Mouse (Mus musculus) spleen, adult 2 months (tissue): Measurements from ENCODE around the gene Ube2l6. TPM values are rescaled to one million over a fixed set of nuclear protein-coding genes. Genes with fewer than 3 reads are reported as not detected.

Experiments
- DNase-seq, 2 experiments: peaks; one replicate each; pipeline versions ENCODE4 v3.0.0 to v3.0.0-alpha.2; 2012 to 2021; ENCODE audit warnings: low spot score in 2 of 2, low read depth in 1 of 2
- H3K27ac ChIP-seq: fragments of 200-500 bp; 2 replicates; pipeline ENCODE4 v1.5.1; 2012; ENCODE audit warnings: low read length, inconsistent platforms; ENCODE audit not compliant: insufficient read depth
- H3K27me3 ChIP-seq: fragments of 200-500 bp; 2 replicates; pipeline ENCODE4 v1.6.1; 2012; ENCODE audit warnings: mild to moderate bottlenecking, moderate library complexity, low read length, inconsistent platforms; ENCODE audit not compliant: control insufficient read depth, insufficient read depth
- H3K36me3 ChIP-seq: fragments of 200-500 bp; 2 replicates; pipeline ENCODE4 v1.6.1; 2012; ENCODE audit warnings: mild to moderate bottlenecking, low read length, inconsistent platforms; ENCODE audit not compliant: control insufficient read depth, insufficient read depth
- H3K4me1 ChIP-seq: fragments of 200-500 bp; 2 replicates; pipeline ENCODE4 v1.6.1; 2011; ENCODE audit warnings: inconsistent platforms; ENCODE audit not compliant: control insufficient read depth, insufficient read depth, insufficient read length
- H3K4me3 ChIP-seq: fragments of 200-500 bp; 2 replicates; pipeline ENCODE4 v1.5.1; 2011; ENCODE audit warnings: mild to moderate bottlenecking, inconsistent platforms; ENCODE audit not compliant: insufficient read depth, insufficient read length; ENCODE audit errors: extremely low read depth
- CTCF ChIP-seq: fragments of 200-500 bp; IDR thresholded peaks from 2 replicates; pipeline ENCODE4 v1.5.1; 2011; ENCODE audit warnings: mild to moderate bottlenecking, inconsistent platforms; ENCODE audit not compliant: insufficient read depth, insufficient read length, insufficient replicate concordance; ENCODE audit errors: extremely low read depth
- POLR2A ChIP-seq: fragments of 200-500 bp; IDR thresholded peaks from 2 replicates; pipeline ENCODE4 v1.6.1; 2011; ENCODE audit warnings: low read depth, low read length, inconsistent platforms
- WGBS: fragments of 180-500 bp; shearing (Covaris S2); methylation state at CpG from one replicate; pipeline ENCODE4 v1.1.7; 2018; 5-methylcytosine and 5-hydroxymethylcytosine counted together
- polyA plus RNA-seq: library from polyadenylated mRNA; depleted of rRNA; stranded (reverse); fragments of >200 nt; gene quantifications from 2 replicates; pipeline ENCODE4 v1.2.3, GENCODE M21; 2012; rRNA removed

Ube2l6 gene
- polyA plus RNA-seq, 1 experiment, result 250 TPM

DNA sequence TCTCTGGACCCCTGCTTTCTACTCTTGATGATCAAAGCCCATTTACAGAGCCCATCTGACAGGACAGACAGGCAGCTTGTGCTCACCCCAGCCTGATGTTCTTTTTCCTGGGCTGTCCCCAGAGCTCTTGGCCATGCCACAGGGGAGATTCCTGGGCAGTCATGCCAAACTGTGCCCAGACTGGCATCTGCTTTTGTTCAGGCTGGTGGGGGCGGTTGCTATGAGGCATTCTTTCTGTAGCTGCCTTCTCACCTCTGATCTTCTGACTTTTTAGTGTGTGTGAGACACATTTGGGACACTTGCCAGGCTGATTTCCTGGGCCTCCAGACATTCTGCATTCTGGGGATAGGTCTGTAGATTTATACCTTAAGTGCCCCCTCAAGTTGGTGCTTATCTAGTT is 59.9 kb downstream of the Ube2l6 start:
- Histone ChIP-seq H3K4me3 (no peak overlapping the region), H3K27me3 (no peaks in the 10 kb centered on the region), H3K27ac (no peak overlapping the region), H3K4me1 (no peaks in the 10 kb centered on the region), H3K36me3 (no peaks in the 10 kb centered on the region)
- TF ChIP-seq POLR2A (no peak), CTCF (no peak)
- WGBS, result 88% methylated on average over 1 of the region's 1 CpGs
- DNase-seq, result no peak

Other genes starting within 250 kb of the Ube2l6 start
- gene Ctnnd1, start 148.1 kb upstream of the Ube2l6 start, polyA plus RNA-seq, result 12.3 and 14.7 TPM in 2 replicates
- gene Btbd18, start 139.7 kb upstream of the Ube2l6 start, polyA plus RNA-seq, result not detected in 2 replicates
- gene Selenoh, start 128.1 kb upstream of the Ube2l6 start, polyA plus RNA-seq, result 52.6 and 76.8 TPM in 2 replicates
- gene Gm28635, start 120.8 kb upstream of the Ube2l6 start, polyA plus RNA-seq, result not detected in 2 replicates
- 4.9 and 5.0 TPM in 2 replicates for gene Med19, start 120.4 kb upstream of the Ube2l6 start, polyA plus RNA-seq
- gene Tmx2, start 119.7 kb upstream of the Ube2l6 start, polyA plus RNA-seq, result 25.3 and 32.3 TPM in 2 replicates
- 24.2 and 27.1 TPM in 2 replicates for gene Zdhhc5, start 83.6 kb upstream of the Ube2l6 start, polyA plus RNA-seq
- 12.8 and 13.3 TPM in 2 replicates for gene Clp1, start 71.5 kb upstream of the Ube2l6 start, polyA plus RNA-seq
- 28.2 and 42.6 TPM in 2 replicates for gene Ypel4, start 64.8 kb upstream of the Ube2l6 start, polyA plus RNA-seq
- 0.28 and 0.32 TPM in 2 replicates for gene Gm19426, start 55.2 kb upstream of the Ube2l6 start, polyA plus RNA-seq
- 135 and 186 TPM in 2 replicates for gene Serping1, start 23.4 kb upstream of the Ube2l6 start, polyA plus RNA-seq
- gene Smtnl1, start 23.8 kb downstream of the Ube2l6 start, polyA plus RNA-seq, result 0.04 TPM in 1 of 2 replicates, not detected in the other
- 19.0 and 24.4 TPM in 2 replicates for gene Timm10, start 28.2 kb downstream of the Ube2l6 start, polyA plus RNA-seq
- gene Slc43a1, start 40.0 kb downstream of the Ube2l6 start, polyA plus RNA-seq, result 59.6 and 70.0 TPM in 2 replicates
- gene Rtn4rl2, start 87.9 kb downstream of the Ube2l6 start, polyA plus RNA-seq, result 3.0 and 7.3 TPM in 2 replicates
- gene Slc43a3, start 137.8 kb downstream of the Ube2l6 start, polyA plus RNA-seq, result 45.3 and 51.1 TPM in 2 replicates
- gene Prg2, start 181.6 kb downstream of the Ube2l6 start, polyA plus RNA-seq, result 14.5 and 42.2 TPM in 2 replicates
- 3.7 and 5.0 TPM in 2 replicates for gene Prg3, start 189.4 kb downstream of the Ube2l6 start, polyA plus RNA-seq
- gene Ssrp1, start 238.4 kb downstream of the Ube2l6 start, polyA plus RNA-seq, result 105 and 129 TPM in 2 replicates
- gene P2rx3, start 238.6 kb downstream of the Ube2l6 start, polyA plus RNA-seq, result 0.20 and 0.28 TPM in 2 replicates
- 20.3 and 25.0 TPM in 2 replicates for gene Tnks1bp1, start 249.2 kb downstream of the Ube2l6 start, polyA plus RNA-seq